Mouse (Mus musculus) frontal cortex, postnatal 14 days (tissue): ENCODE measurements around the gene Bicdl1.

Source experiments
- DNase-seq, 2 experiments: peaks; one replicate each; pipeline ENCODE4 v3.0.0; 2022; ENCODE audit warnings: low spot score in 2 of 2

Bicdl1 gene

GRCm38 (mm10) chr5:115667894-115668293 is 63.5 kb downstream of the Bicdl1 start:
- DNase-seq, result no peak

DNA sequence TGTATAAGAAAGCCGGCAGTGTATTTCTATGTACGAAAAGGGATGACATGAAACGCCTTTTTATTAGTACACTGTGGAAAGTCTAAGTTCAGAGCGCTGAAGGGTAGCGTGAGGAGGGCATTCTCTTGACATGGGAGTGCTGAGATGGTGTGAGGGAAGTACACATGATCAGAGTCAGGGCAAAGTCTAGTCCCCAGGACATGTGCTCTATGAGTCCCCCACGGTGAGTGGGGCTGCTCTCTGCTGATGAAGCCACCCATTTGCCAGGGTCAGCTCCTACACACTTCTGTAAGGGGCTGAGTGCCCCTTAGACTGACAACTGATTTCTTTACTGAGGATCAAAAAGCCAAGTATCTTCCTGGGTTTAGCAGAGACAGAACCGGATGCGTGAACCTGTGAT is 64.2 kb downstream of the Bicdl1 start:
- no peak for DNase-seq

GRCm38 (mm10) chr5:115666366-115667065 is 64.9 kb downstream of the Bicdl1 start:
- DNase-seq, result no peak

- DNase-seq, result no peak
These were observed 68.8 kb downstream of the Bicdl1 start for GRCm38 (mm10) chr5:115662658-115663057.

DNA sequence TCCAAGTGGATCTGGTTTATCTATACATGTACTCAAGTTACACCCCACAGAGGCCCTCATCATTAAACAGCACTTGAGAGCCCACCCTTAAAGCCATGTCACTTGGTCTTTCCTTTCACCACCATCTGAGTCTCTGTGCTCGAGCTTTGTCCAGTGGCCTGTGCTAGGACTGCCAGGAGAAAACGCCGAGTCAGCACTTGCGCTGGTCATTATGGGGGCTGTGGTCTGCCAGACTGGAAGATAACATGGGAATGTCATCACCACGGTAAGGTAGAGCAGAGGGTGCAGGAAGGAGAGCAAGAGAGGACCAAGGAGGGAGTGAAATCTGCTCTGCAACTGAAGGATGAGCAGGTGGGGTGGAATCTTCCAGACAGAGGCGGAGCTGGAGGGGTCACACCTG is 73.1 kb downstream of the Bicdl1 start:
- DNase-seq, result no peak

GRCm38 (mm10) chr5:115657234-115657633 is 74.2 kb downstream of the Bicdl1 start:
- no peak for DNase-seq

DNA sequence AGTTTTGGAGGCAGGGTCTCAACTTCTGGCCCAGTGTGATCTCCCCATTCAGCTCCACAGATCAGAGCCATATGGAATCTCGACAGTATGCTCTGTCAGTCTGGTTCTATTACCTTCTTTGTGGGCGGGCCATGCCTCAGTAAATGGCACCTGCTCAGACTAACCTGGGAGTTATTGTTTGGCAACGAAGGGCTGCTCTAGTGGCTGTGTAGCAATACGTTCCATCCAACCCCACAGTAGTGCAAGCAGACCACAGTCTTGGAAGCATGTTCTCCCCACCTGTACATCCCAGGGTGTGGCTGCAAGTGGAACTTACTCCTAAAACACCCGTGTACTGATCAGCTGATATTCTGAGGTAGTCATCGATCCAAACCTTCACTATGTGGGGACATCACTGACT is 74.7 kb downstream of the Bicdl1 start:
- DNase-seq, result no peak

DNA sequence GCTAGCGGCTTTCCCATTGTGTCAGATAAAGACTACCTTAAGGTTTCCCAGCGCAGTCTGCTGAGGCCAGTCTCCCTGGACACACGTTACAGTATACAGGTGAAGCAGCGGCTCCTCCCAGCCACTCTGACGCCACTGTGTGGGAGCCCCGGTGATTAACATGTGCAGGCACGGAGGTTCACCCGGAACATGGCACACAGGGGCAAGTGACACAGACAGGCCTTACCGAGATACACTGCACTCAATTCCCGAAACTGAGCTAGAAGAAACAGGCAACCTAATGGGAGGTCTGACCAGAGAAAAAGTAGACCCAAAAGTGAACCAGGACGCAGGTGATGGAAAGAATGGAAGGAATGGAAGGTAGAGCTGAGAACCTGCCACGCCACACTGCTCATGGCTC is 77.6 kb downstream of the Bicdl1 start:
- no peak for DNase-seq

- peak; percentile 99 to 100 for DNase-seq
These were observed 78.5 kb downstream of the Bicdl1 start for GRCm38 (mm10) chr5:115652681-115653575.

DNA sequence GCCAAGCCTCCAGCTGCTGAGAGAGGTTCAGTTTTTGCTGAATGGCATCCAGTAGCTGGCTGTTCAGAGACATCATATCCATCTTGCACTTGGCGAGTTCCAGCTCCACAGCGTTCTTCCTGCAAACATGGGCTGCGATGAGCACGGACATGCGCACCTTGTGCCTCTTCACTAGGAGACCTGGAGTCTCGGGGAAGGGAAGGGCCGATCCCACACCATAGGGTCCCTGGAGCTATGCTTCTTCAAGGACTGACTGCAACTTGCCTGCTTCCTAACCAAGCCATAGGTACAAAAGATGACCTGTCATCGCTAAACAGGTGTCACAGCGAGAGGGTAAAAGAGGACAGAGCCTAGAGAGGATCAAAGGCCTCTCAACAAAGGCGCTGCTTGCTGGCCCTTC is 79.6 kb downstream of the Bicdl1 start:
- DNase-seq, result no peak

DNA sequence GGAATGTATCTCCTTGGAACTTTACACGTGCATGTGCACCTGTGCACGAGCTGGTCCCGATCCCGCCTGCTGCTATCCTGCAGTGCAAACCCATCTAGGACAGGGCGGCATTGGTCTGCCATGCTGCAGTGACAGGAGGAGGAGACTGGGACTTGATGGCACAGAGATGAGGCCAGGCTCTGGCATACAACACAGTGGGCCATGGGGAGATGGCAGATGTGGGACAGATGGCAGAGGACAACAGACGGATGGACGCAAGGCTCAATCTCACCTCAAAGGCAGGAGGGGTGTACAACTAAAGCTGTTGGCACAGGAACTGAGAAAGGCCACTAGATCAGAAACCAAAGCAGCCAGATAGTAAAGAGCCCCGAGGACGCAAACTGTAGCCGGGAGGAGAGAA is 80.5 kb downstream of the Bicdl1 start:
- no peak for DNase-seq

- no peak for DNase-seq
These were observed 81.7 kb downstream of the Bicdl1 start for GRCm38 (mm10) chr5:115649699-115650098.

DNA sequence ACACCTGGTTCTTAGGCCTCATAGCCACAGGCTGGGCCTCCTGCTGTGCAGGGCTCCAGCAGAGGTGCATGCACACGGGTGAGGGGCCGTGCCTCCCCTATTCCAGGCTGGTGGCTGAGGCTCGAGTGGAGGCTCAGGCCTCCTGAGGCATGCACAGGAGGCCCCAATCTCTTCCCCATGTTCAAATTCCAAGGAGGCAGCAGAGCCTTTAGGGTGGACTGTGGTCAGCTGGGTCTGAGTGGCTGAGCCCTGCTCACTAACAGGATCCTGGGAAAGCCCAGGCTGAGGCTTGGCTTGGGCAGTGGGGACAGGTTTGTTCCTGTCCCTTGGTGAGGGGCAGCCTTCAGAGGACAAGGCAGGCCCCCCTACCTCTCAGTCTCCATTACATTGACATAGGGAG is 82.5 kb downstream of the Bicdl1 start:
- no peak for DNase-seq

- no peak for DNase-seq
These were observed 87.2 kb downstream of the Bicdl1 start for GRCm38 (mm10) chr5:115644192-115644591.

- no peak for DNase-seq
These were observed 95.9 kb downstream of the Bicdl1 start for GRCm38 (mm10) chr5:115635536-115635935.

DNA sequence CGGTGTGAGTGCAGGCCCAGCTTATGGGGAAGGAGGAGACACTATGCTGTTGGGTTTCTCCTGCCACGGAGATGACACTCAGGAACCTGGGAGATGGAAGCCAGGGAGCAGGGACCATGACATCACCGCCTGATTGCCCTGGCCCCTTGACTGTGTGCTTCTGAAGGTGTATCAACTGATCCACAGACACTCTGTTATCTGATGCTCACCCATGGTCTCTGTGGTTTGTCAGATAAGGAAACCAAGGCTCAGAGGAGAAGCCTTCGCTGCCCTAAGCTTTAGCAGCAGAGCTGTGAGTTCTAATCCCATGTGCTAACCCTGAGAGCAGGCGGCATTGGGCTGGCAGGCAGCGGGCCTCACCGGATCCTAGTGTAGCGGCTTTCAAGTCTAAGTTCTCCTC is 97.4 kb downstream of the Bicdl1 start:
- DNase-seq, result no peak

DNA sequence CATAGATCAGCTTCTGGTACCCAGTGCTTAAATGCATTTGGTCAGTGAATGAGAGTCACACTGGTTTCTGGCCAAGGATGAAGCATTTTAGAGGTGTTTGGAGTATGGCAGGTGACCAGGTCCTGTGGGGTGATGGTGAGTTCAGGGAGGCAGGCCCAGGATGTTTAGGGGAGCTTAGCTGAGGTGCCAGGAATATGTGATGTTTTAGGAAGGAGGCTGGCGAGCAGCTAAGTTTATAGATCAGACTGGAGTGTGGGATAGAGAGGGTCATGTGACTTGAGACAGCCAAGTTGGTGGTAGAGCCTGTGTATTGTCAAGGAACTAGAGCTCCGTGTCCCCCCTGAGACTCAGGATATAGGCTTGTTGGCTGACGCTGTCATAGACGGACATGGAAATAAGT is 98.4 kb downstream of the Bicdl1 start:
- DNase-seq, result no peak

- no peak for DNase-seq
These were observed 99.1 kb downstream of the Bicdl1 start for GRCm38 (mm10) chr5:115632358-115632714.

DNA sequence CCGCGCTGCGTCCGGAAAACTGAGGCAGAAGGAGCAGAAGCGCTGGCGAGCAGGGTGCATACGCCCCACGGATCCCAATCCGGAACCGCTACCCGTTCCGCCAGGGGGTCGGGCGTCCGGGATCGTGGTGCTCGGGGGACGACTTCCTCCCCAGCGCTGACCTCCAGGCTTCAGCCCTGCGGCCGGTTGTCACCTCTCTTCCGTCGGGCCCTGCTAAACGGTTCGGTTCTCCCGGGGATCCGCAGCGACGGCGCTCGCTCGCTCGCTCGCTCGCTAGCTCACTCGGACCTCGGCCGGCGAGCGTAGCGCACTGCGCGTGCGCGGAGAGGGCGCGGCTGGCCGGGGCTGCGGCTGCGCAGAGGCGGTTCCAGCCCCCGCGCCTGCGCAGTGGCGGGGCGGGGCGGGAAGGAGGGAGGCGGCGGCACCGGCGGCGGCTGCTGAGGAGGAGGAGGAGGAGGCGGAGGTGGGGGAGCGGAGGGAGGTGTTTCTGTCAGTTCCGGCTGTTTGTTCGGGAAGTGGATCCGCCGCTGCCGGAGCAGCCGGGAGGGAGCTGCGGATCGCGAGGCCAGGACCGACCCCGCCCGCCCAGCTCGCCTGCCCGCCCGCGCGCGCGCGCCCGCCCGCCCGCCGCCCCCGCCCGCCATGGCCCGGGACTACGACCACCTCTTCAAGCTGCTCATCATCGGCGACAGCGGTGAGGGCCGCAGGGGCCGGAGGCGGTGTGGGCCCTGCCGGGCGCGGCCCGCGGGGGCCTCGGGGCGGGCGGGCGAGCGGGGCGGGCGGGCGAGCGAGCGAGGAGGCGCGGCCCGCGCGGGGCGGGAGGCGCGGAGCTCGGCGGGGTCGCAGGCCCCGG is 99.7 kb downstream of the Bicdl1 start, which contains the start of gene Rab35:
Gene Rab35 (plus strand): TSS at position 404 of the 853 bp plus-strand sequence.
- peak; percentile 79 to 81 for DNase-seq

DNA sequence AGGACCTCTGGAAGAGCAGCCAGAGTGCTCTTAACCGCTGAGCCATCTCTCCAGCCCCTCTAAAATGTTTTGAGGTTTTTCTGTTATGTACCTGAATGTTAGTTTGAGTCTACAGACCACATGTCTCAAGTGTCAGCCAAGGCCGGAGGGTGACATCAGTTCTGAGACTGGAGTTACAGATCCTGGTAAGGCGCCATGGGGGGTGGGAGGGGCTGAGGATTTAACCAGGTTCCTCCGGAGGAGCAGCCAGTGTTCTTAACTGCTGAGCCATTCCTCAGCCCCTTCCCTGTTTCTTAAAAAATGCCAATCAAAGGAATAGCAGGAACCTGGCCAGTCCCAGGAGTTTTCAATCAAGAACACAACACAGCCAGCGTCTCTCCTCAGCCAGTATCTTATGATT is 101.1 kb downstream of the Bicdl1 start:
- DNase-seq, result no peak

GRCm38 (mm10) chr5:115629672-115630071 is 101.7 kb downstream of the Bicdl1 start:
- DNase-seq, result no peak

DNA sequence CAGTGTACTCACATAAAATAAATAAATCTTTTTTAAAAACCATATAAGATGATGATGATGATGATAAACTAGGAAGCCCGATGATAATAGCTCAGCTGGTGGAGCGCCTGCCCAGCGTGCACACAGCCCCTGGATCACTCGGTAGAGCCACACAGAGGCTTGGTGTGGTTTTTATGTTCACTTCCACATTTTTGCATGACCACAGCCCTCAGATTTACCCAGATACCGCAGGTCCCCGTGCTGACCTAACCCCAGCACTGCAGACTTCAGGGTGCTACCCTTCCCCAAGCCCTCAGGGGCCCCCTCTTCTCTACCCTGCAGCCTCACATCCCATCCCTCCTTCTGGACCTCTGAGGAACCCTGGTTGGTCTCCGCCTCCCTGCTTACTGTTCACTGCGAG is 103.3 kb downstream of the Bicdl1 start:
- DNase-seq, result no peak
